Mouse (Mus musculus) lung, embryonic 14.5 days (tissue): ENCODE measurements at regions not wholly inside any gene's neighbourhood (a gene's known extent, or its start where the extent isn't known, plus 50 kb on each side); places are given as distances from the start of the nearest gene placed in this dataset.

Experiments
- ATAC-seq: fragments of 200-750 bp; cut with Nextera tagmentation; 2 replicates; pipeline ENCODE4 v1.8.0; 2017; ENCODE audit warnings: mild to moderate bottlenecking, moderate TSS enrichment, moderate library complexity; ENCODE audit not compliant: insufficient read depth
- DNase-seq: peaks from one replicate; pipeline ENCODE4 v3.0.0-alpha.2; 2015
- H3K27ac ChIP-seq: fragments of 300-500 bp; sonication (generic); 2 replicates; pipeline ENCODE4 v1.5.1; 2014; ENCODE audit warnings: low read depth, mild to moderate bottlenecking, moderate library complexity
- H3K27me3 ChIP-seq: fragments of 300-500 bp; sonication (generic); 2 replicates; pipeline ENCODE4 v1.6.1; 2014; ENCODE audit warnings: low read length, control low read depth; ENCODE audit not compliant: insufficient read depth
- H3K36me3 ChIP-seq: fragments of 300-500 bp; sonication (generic); 2 replicates; pipeline ENCODE4 v1.6.1; 2014; ENCODE audit warnings: control low read depth; ENCODE audit not compliant: insufficient read depth
- H3K4me1 ChIP-seq: fragments of 300-500 bp; sonication (generic); 2 replicates; pipeline ENCODE4 v1.6.1; 2014; ENCODE audit warnings: antibody characterized with exemption, control low read depth; ENCODE audit not compliant: insufficient read depth
- H3K4me2 ChIP-seq: fragments of 300-500 bp; sonication (generic); 2 replicates; pipeline ENCODE4 v1.6.1; 2014; ENCODE audit warnings: mild to moderate bottlenecking
- H3K4me3 ChIP-seq: fragments of 300-500 bp; sonication (generic); 2 replicates; pipeline ENCODE4 v1.5.1; 2014; ENCODE audit warnings: low read depth, low read length
- H3K9ac ChIP-seq: fragments of 300-500 bp; sonication (generic); 2 replicates; pipeline ENCODE4 v1.6.1; 2014
- H3K9me3 ChIP-seq: fragments of 300-500 bp; sonication (generic); 2 replicates; pipeline ENCODE4 v1.6.1; 2016; ENCODE audit warnings: low read depth, low read length, control low read depth
- CTCF ChIP-seq: IDR thresholded peaks from 2 replicates; pipeline ENCODE4 v1.5.1; 2016; ENCODE audit warnings: antibody characterized with exemption, low read depth
- WGBS: fragments of 180-500 bp; shearing (Covaris S2); extraction: QIAGEN DNeasy Blood & Tissue Kit; methylation state at CpG from one replicate; pipeline ENCODE4 v1.1.7; 2014; 5-methylcytosine and 5-hydroxymethylcytosine counted together

GRCm38 (mm10) chr12:51501185-51501584 is 92.0 kb upstream of the Coch start:
- Histone ChIP-seq H3K4me2 (no peak overlapping the region), H3K27me3 (no peaks in the 10 kb centered on the region), H3K9ac (no peak overlapping the region), H3K9me3 (no peaks in the 10 kb centered on the region), H3K4me1 (no peaks in the 10 kb centered on the region), H3K27ac (no peak overlapping the region), H3K4me3 (no peak overlapping the region), H3K36me3 (no peaks in the 10 kb centered on the region)
- no peak for ATAC-seq
- DNase-seq = no peak
- 80% methylated on average over 4 of the region's 4 CpGs for WGBS
- TF ChIP-seq CTCF = no peak

- H3K9ac ChIP-seq = no peak overlapping the region
- no peaks in the 10 kb centered on the region for H3K9me3 ChIP-seq
- TF ChIP-seq CTCF = no peak
- no peaks in the 10 kb centered on the region for H3K36me3 ChIP-seq
- no peaks in the 10 kb centered on the region for H3K4me1 ChIP-seq
- no peaks in the 10 kb centered on the region for H3K27me3 ChIP-seq
- no peak overlapping the region for H3K4me2 ChIP-seq
- ATAC-seq = no peak
- DNase-seq = no peak
- 67% methylated on average over 4 of the region's 4 CpGs for WGBS
- no peak overlapping the region for H3K27ac ChIP-seq
- H3K4me3 ChIP-seq = no peak overlapping the region
These were observed 90.4 kb upstream of the Coch start for GRCm38 (mm10) chr12:51502724-51503123.

- Histone ChIP-seq H3K4me2 (no peak overlapping the region), H3K9ac (no peak overlapping the region), H3K9me3 (no peaks in the 10 kb centered on the region), H3K4me3 (no peak overlapping the region), H3K4me1 (no peaks in the 10 kb centered on the region), H3K27me3 (no peaks in the 10 kb centered on the region), H3K27ac (no peak overlapping the region), H3K36me3 (no peaks in the 10 kb centered on the region)
- no peak for TF ChIP-seq CTCF
- WGBS = 62% methylated on average over 4 of the region's 4 CpGs
- ATAC-seq (no peak), DNase-seq (no peak)
These were observed 89.4 kb upstream of the Coch start for GRCm38 (mm10) chr12:51503706-51504105.

GRCm38 (mm10) chr12:51504581-51504980 is 88.6 kb upstream of the Coch start:
- H3K36me3 ChIP-seq = no peaks in the 10 kb centered on the region
- 12% methylated on average over 7 of the region's 7 CpGs for WGBS
- no peak for ATAC-seq
- H3K4me3 ChIP-seq = no peak overlapping the region
- no peak overlapping the region for H3K27ac ChIP-seq
- TF ChIP-seq CTCF = no peak
- H3K27me3 ChIP-seq = no peaks in the 10 kb centered on the region
- DNase-seq = no peak
- no peaks in the 10 kb centered on the region for H3K9me3 ChIP-seq
- H3K4me2 ChIP-seq = no peak overlapping the region
- H3K9ac ChIP-seq = no peak overlapping the region
- H3K4me1 ChIP-seq = no peaks in the 10 kb centered on the region

- ATAC-seq = no peak
- Histone ChIP-seq H3K27ac (no peak overlapping the region), H3K4me1 (no peaks in the 10 kb centered on the region), H3K9me3 (no peaks in the 10 kb centered on the region), H3K27me3 (no peaks in the 10 kb centered on the region), H3K4me2 (no peak overlapping the region), H3K9ac (no peak overlapping the region), H3K36me3 (no peaks in the 10 kb centered on the region), H3K4me3 (no peak overlapping the region)
- DNase-seq = no peak
- TF ChIP-seq CTCF = no peak
- WGBS = 79% methylated on average over 2 of the region's 2 CpGs
These were observed 83.1 kb upstream of the Coch start for GRCm38 (mm10) chr12:51510010-51510409.

- Histone ChIP-seq H3K4me2 (no peak overlapping the region), H3K4me3 (no peak overlapping the region), H3K4me1 (no peaks in the 10 kb centered on the region), H3K27ac (no peak overlapping the region), H3K9ac (no peak overlapping the region), H3K9me3 (no peaks in the 10 kb centered on the region), H3K36me3 (no peaks in the 10 kb centered on the region), H3K27me3 (no peaks in the 10 kb centered on the region)
- ATAC-seq = no peak
- DNase-seq = no peak
- 82% methylated on average over 3 of the region's 3 CpGs for WGBS
- TF ChIP-seq CTCF = no peak
These were observed 76.4 kb upstream of the Coch start for GRCm38 (mm10) chr12:51516726-51517125.

GRCm38 (mm10) chr12:51521610-51522120 is 71.5 kb upstream of the Coch start:
- H3K4me2 ChIP-seq = no peak overlapping the region
- no peaks in the 10 kb centered on the region for H3K4me1 ChIP-seq
- DNase-seq (no peak), ATAC-seq (no peak)
- H3K36me3 ChIP-seq = no peaks in the 10 kb centered on the region
- no peaks in the 10 kb centered on the region for H3K27me3 ChIP-seq
- H3K4me3 ChIP-seq = no peak overlapping the region
- no peaks in the 10 kb centered on the region for H3K9me3 ChIP-seq
- H3K9ac ChIP-seq = no peak overlapping the region
- no peak overlapping the region for H3K27ac ChIP-seq
- no peak for TF ChIP-seq CTCF
- WGBS = 74% methylated on average over 2 of the region's 2 CpGs

GRCm38 (mm10) chr12:51523866-51524265 is 69.3 kb upstream of the Coch start:
- Histone ChIP-seq H3K27me3 (no peaks in the 10 kb centered on the region), H3K27ac (no peak overlapping the region), H3K9me3 (no peaks in the 10 kb centered on the region), H3K4me1 (no peaks in the 10 kb centered on the region), H3K9ac (no peak overlapping the region), H3K4me2 (no peak overlapping the region), H3K4me3 (no peak overlapping the region), H3K36me3 (no peaks in the 10 kb centered on the region)
- ATAC-seq (no peak), DNase-seq (no peak)
- TF ChIP-seq CTCF = no peak
- WGBS = 68% methylated on average over 4 of the region's 4 CpGs
